Mouse (Mus musculus) neural tube, embryonic 10.5 days (tissue): Measurements from ENCODE around the gene Ms4a2.
A peak's percentile ranks its signal among the peaks of the same experiment; 100 is the strongest.

Source experiments
- DNase-seq: peaks from one replicate; pipeline ENCODE4 v3.0.0-alpha.2; 2017; ENCODE audit warnings: low spot score; ENCODE audit errors: extremely low spot score

Ms4a2 gene

DNA sequence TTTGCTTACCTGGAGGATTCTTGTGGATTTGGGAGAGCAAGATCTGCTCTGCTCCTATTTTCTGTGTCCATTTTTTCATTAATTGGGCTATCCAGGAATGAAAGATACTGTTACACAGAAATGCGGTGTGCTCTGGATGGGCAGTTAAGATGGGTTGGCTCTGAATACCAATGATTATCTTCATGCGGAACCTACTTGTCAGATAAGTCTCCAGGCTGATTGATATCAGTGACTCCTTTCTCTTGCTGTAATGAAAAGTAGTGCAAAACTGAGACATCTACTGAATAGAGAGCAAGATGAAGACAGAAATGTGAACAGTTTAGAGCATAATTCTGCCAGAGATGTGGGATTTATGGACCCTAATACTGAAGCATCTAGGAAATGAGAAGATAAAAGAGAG is at the start of gene Ms4a2:
Gene Ms4a2, minus strand, starts transcription at position 169 of the 400 bp plus-strand sequence.
- no peak for DNase-seq

- DNase-seq: no peak
These were observed 38.0 kb upstream of the Ms4a2 start for GRCm38 (mm10) chr19:11661562-11661961.

- DNase-seq: no peak
These were observed 36.9 kb upstream of the Ms4a2 start, which contains the start of gene Oosp2 for GRCm38 (mm10) chr19:11660459-11660858. Gene Oosp2, minus strand, starts transcription at chr19:11660559.

DNA sequence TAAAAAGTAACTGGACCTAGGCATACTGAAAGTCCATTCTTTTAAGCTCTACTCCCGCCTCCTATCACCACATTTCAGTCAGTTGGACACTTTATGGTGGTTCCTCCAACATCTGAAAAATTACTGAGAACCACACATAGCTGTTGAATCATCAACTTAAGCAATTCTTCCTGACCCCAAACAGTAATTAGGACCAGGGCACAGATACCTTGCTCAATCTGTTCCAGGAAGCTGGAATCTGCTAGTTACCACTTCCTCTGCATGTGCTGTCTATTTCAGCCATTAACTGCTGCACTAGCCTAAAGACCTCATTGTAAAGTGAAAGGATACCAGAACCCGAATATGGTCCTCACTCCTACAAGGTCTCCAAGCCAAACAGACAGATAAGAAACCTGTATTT is 35.6 kb upstream of the Ms4a2 start:
- no peak for DNase-seq

DNA sequence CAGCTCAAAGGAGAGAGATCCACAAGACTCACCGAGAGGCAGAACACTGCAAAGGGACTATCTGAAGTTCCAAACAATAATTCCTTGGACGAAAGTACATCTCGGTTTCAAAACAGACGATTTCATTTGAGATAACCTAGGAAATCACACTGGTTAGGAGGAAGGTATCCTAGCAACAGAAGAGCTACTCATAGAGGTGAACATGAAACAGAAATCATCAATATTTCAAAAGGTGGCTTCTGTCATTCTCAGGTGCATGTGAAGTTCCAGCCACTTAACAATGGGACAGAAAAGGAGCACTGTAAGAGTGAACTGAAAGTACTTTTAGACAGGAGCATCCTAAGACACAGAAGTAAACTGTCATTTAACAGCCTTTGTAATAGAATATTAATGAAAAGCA is 26.0 kb upstream of the Ms4a2 start:
- no peak for DNase-seq

DNA sequence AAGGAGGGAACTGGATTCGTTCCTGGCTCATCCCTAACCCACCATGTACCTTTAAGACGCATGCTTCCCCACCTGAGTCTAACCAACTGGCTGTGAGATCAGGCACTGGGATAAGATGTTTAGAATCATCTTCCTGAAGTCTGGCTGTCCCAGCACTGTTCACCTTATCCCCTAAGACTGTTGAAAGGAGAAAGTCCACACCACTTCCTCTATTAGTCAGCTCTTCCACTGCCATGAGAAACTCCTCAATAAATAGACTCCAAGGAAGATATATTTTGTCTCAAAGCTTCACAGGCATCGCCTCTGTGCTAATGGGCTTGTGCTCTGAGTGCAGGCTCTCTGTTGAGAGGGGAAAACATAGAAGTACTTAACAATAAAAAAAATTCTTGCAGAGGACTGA is 22.6 kb upstream of the Ms4a2 start:
- no peak for DNase-seq

DNA sequence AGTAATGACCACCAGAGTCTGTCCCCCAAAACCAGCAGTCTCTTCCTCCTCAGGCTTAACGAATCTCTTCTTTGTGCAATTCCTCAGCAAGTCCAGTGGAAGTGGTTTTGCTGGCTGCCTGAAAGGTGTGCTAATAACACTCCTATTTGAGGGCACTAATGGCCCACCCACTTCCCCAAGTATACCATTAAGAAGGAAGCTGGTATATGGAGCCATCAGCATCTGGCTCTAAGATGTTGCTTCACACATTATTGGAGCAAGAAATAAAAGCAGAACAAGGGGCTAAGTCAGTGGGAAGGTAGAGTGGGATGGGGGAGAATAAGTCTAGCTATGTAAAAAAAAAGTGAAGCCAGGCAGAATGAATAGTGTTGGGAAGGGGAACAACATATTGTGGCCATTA is 17.2 kb upstream of the Ms4a2 start, which contains the start of gene Ms4a3:
Gene Ms4a3, minus strand, starts transcription at position 120 of the 400 bp plus-strand sequence.
- no peak for DNase-seq

DNA sequence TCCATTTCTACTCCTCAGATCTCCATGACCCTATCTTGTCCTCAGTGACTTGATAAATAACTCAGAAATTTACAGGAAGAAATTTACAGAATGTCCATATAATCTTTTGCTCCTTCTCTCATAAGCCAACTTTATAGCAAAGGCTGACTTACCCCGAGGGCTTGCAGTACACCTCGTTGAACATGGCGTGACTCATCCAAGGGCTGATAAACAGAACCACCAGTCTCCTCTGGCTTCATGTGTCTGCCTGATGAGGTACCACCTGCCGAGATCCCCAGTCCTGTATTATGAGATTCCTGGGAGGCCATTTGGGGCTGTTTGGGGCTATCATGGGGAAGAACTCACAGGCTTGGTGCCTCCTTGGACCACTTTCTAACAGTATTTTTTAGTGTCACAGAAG is 15.5 kb upstream of the Ms4a2 start:
- no peak for DNase-seq

DNA sequence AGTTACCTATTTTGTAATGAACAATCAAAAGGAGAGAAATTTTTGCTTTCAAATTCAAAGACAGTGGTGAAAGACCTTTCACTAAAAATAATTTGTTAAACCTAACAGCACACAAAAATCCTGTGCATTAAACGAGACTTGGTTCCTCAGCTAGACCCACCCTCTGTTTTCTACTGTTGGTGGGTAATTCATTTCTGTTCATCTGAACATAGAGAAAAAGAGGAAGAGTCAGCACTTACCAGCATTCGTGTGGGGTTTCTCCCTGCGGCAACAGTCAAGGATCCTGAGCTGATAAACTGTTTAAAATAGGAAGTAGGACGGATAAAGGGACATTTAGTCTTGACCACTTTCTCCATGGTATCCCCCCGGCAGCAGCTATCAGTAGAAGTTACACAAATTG is 12.1 kb upstream of the Ms4a2 start:
- DNase-seq: no peak

- DNase-seq: no peak
These were observed 10.8 kb upstream of the Ms4a2 start for GRCm38 (mm10) chr19:11634330-11634729.

GRCm38 (mm10) chr19:11633732-11634131 is 10.2 kb upstream of the Ms4a2 start:
- DNase-seq: no peak

DNA sequence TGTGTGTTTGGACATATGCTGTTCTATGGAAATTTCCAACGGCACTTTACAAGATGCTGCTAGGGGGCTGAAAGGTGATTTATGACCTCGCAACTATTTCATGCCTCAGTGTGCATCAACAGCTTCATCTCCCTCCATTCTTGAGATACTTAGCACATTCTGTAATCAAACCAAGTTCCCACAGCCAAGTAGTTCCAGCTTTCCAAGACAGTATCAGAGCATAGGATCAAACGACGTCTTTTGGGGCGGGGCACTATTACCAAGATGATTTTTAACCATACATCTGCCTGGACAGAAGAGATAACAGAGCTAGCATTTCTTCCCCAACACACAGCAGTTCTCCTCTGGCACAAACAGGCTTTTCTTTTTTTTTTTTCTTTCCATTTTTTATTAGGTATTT is 1.7 kb upstream of the Ms4a2 start:
- no peak for DNase-seq

GRCm38 (mm10) chr19:11624800-11625199 is 1.3 kb upstream of the Ms4a2 start:
- DNase-seq: no peak

DNA sequence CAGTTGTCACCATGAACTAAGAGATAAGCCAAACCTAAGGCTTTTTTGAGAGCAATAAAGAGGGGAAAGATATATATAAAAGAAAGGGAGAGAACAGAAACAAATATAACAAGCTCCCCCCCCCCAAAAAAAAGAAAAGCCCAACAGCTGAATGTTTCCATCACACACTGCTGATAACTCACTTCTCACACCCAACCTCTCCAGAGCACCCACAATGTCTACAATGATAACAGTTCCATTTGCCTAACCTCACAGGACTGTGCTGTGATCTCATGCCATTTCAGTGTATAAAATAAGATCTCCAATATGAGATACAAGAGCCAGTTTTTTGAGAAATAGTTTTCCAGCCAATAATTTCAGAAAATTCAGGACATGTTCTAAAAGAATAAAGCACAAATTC is 5.5 kb downstream of the Ms4a2 start:
- DNase-seq: no peak

- DNase-seq: no peak
These were observed 8.7 kb downstream of the Ms4a2 start for GRCm38 (mm10) chr19:11614805-11615204.

DNA sequence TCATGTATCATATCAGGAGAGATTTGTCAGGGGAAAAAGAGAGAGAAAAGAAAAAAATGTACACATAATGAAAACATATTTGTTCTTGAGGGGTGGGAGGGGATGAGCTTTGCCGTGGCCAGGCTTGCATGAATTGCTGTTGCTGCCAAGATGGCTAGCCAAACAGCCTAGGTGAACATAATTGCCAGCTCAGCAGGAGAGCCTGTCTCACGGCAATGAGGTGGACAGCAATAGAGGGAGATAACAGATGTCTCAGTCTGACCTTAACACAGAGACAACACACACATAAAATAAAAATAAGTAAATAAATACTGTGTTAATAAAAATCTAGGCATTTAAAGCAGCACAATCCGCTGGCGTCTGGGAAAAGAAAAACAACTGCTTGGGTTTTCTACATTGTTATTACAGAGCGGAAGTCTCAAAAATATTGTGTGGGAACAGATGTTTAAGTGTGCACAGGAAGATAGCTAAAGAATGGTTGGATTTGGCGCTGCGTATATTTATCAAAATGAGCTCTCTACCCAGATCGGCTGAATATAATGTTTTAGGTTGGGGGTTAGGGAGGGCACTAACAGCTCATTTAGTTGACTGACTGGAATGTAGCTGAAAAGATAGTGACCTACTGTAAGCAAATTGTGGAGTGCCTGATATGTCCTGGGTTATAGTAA is 9.6 kb downstream of the Ms4a2 start:
- DNase-seq: no peak

GRCm38 (mm10) chr19:11613084-11613483 is 10.4 kb downstream of the Ms4a2 start:
- DNase-seq: no peak

DNA sequence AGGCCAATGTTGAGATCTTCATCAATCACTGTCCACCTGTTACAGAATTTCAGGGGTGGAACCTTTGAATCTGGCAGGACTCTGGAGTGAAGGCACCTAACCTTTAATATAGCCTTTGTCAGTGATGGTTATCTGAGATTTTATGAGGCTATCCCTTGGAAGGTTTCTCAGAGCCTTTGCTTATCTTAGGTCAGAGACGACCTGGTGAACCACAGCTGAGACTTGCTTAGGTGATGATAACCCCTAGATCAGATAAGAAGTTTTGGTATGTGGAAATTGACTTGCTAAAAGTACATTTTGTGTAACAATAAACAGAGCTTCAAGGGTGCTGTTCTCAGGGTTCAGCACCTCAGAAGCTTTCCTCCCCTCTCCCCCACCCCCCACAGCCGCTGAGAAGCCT is 11.2 kb downstream of the Ms4a2 start:
- DNase-seq: no peak

- DNase-seq: no peak
These were observed 12.0 kb downstream of the Ms4a2 start for GRCm38 (mm10) chr19:11611541-11611945.

GRCm38 (mm10) chr19:11608172-11608571 is 15.3 kb downstream of the Ms4a2 start:
- DNase-seq: peak; percentile 50

DNA sequence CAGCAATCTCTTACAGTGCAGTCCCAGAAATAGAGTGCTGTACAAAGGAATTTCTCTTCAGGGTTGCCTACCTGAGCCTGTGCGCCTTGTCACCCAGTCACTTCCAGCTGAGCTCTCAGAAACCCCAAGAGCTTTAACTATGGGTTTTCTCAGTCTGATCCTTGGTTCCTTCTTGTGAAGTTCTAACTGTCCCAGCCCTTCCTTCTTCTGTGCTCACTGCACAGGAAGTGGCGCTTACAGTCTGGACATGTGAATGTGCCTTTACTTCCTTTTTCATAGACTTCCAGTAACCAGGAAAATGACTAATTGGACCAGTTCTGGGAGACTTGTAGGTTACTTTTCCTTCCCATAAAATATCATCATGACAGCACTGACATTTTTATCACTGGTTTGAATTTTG is 18.9 kb downstream of the Ms4a2 start, which contains the start of gene Ms4a6d:
Gene Ms4a6d, minus strand, starts transcription at position 247 of the 400 bp plus-strand sequence.
- no peak for DNase-seq

GRCm38 (mm10) chr19:11602026-11602425 is 21.5 kb downstream of the Ms4a2 start:
- no peak for DNase-seq

DNA sequence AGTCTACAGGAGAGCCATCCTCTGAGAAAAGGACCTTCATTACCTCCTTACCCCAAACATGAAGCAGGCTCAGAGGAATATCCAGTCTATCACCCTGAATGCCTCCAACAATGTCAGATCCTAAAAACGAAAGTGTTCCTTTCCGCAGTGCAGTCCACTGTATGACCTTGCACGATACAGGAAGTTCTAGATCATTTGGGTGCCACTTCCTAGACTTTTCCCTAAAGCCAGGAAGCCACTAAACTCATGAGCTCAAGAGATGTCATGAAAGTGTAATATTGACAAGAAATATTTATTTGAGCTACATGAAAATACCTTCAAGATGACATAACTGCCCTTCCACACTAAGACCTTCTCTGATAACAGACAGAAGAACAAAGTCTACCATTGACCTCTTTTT is 22.2 kb downstream of the Ms4a2 start:
- no peak for DNase-seq
